Mouse (Mus musculus) MEL (cell line): ENCODE measurements at regions not wholly inside any gene's neighbourhood (a gene's known extent, or its start where the extent isn't known, plus 50 kb on each side); places are given as distances from the start of the nearest gene placed in this dataset.

ENCODE experiments used
- DNase-seq: peaks from one replicate; pipeline ENCODE4 v3.0.0; 2011; ENCODE audit warnings: low read depth, low spot score
- H3K27ac ChIP-seq: 2 replicates; pipeline ENCODE4 v1.5.1; 2012; ENCODE audit warnings: low read depth, mild to moderate bottlenecking, control low read depth, low read length, moderate library complexity; ENCODE audit not compliant: control insufficient read depth
- H3K27me3 ChIP-seq, 2 experiments: fragments of 150-350 bp in 1 of 2; sonication (generic) in 1 of 2; 2 replicates each; pipeline ENCODE4 v1.6.1; 2012; ENCODE audit warnings: low read length in 2 of 2, mild to moderate bottlenecking in 2 of 2, improper control_type of control experiment in 1 of 2, moderate library complexity in 1 of 2; ENCODE audit not compliant: insufficient read depth in 2 of 2, control insufficient read depth in 1 of 2
- H3K36me3 ChIP-seq, 2 experiments: 2 replicates each; pipeline ENCODE4 v1.6.1; 2012 to 2014; ENCODE audit warnings: low read length in 2 of 2, improper control_type of control experiment in 1 of 2, inconsistent platforms in 1 of 2, mild to moderate bottlenecking in 1 of 2; ENCODE audit not compliant: insufficient read depth in 2 of 2, control insufficient read depth in 1 of 2
- H3K4me1 ChIP-seq, 2 experiments: fragments of 150-350 bp in 1 of 2; sonication (generic) in 1 of 2; 2 replicates each; pipeline ENCODE4 v1.6.1; 2012; ENCODE audit warnings: low read length in 2 of 2, improper control_type of control experiment in 1 of 2, mild to moderate bottlenecking in 1 of 2; ENCODE audit not compliant: insufficient read depth in 2 of 2, control insufficient read depth in 1 of 2
- H3K4me3 ChIP-seq, 2 experiments: fragments of 150-350 bp in 1 of 2; sonication (generic) in 1 of 2; 2 replicates each; pipeline ENCODE4 v1.5.1; 2012; ENCODE audit warnings: low read depth in 2 of 2, low read length in 2 of 2, mild to moderate bottlenecking in 2 of 2, moderate library complexity in 2 of 2, control low read depth in 1 of 2, improper control_type of control experiment in 1 of 2; ENCODE audit not compliant: control insufficient read depth in 1 of 2, insufficient read depth in 1 of 2
- H3K79me2 ChIP-seq: 2 replicates; pipeline ENCODE4 v1.6.1; 2012; ENCODE audit warnings: mild to moderate bottlenecking, low read length, moderate library complexity; ENCODE audit not compliant: control insufficient read depth, poor library complexity, insufficient read depth
- H3K9ac ChIP-seq: 2 replicates; pipeline ENCODE4 v1.6.1; 2012; ENCODE audit warnings: low read depth, mild to moderate bottlenecking, control low read depth, low read length, moderate library complexity; ENCODE audit not compliant: control insufficient read depth, poor library complexity, severe bottlenecking
- H3K9me3 ChIP-seq: fragments of 150-350 bp; sonication (generic); replicated peaks from 2 replicates; pipeline ENCODE4 v1.6.1; 2012; ENCODE audit warnings: mild to moderate bottlenecking, low read length, improper control_type of control experiment, moderate library complexity; ENCODE audit not compliant: insufficient read depth
- EP300 ChIP-seq, 2 experiments: IDR thresholded peaks; 2 replicates each; pipeline ENCODE4 v1.6.1; 2011; ENCODE audit warnings: improper control_type of control experiment in 2 of 2, low read length in 2 of 2, low read depth in 1 of 2, mild to moderate bottlenecking in 1 of 2
- HCFC1 ChIP-seq: IDR thresholded peaks from 2 replicates; pipeline ENCODE4 v1.6.1; 2012; ENCODE audit warnings: low read depth, mild to moderate bottlenecking, inconsistent platforms, low read length, improper control_type of control experiment, moderate library complexity
- KAT2A ChIP-seq: conservative IDR thresholded peaks from 2 replicates; pipeline ENCODE4 v1.6.1; 2012; ENCODE audit warnings: low read depth, low read length, improper control_type of control experiment, inconsistent platforms
- MAZ ChIP-seq: IDR thresholded peaks from 2 replicates; pipeline ENCODE4 v1.6.1; 2012; ENCODE audit warnings: low read depth, mild to moderate bottlenecking, inconsistent platforms, low read length, improper control_type of control experiment
- MEF2A ChIP-seq: IDR thresholded peaks from 2 replicates; pipeline ENCODE4 v1.6.1; 2014; ENCODE audit warnings: low read depth, mild to moderate bottlenecking, inconsistent platforms, low read length, improper control_type of control experiment; ENCODE audit not compliant: poor library complexity, insufficient replicate concordance, severe bottlenecking; ENCODE audit errors: extremely low read depth
- MYC ChIP-seq: IDR thresholded peaks from 2 replicates; pipeline ENCODE4 v1.6.1; 2011; ENCODE audit warnings: low read depth, mild to moderate bottlenecking, low read length, improper control_type of control experiment, moderate library complexity
- RAD21 ChIP-seq: IDR thresholded peaks from 2 replicates; pipeline ENCODE4 v1.6.1; 2011; ENCODE audit warnings: mild to moderate bottlenecking, low read depth, low read length, improper control_type of control experiment
- RCOR1 ChIP-seq: IDR thresholded peaks from 2 replicates; pipeline ENCODE4 v1.6.1; 2012; ENCODE audit warnings: low read depth, mild to moderate bottlenecking, inconsistent platforms, low read length, improper control_type of control experiment
- TBP ChIP-seq: IDR thresholded peaks from 2 replicates; pipeline ENCODE4 v1.8.0; 2011; ENCODE audit warnings: low read depth, low read length, improper control_type of control experiment
- TCF12 ChIP-seq: IDR thresholded peaks from 2 replicates; pipeline ENCODE4 v1.6.1; 2014; ENCODE audit warnings: low read depth, mild to moderate bottlenecking, inconsistent platforms, low read length, improper control_type of control experiment, moderate library complexity
- ZC3H11A ChIP-seq: IDR thresholded peaks from 2 replicates; pipeline ENCODE4 v1.6.1; 2012; ENCODE audit warnings: low read depth, mild to moderate bottlenecking, inconsistent platforms, low read length, improper control_type of control experiment

- no peak for DNase-seq
- Histone ChIP-seq H3K4me3 (no peak overlapping the region), H3K79me2 (no peaks in the 10 kb centered on the region), H3K36me3 (no peaks in the 10 kb centered on the region), H3K27ac (no peak overlapping the region)
- no peak for TF ChIP-seq MYC
- TF ChIP-seq TBP: no peak
- no peak for TF ChIP-seq MEF2A
- no peak for TF ChIP-seq RCOR1
- TF ChIP-seq, all 39 proteins: peak for 0
- H3K9me3 ChIP-seq: no peaks in the 10 kb centered on the region
- peaks cover 0 to 5% of the 10 kb centered on the region in 2 experiments; a peak in 1 of 4 replicates for H3K27me3 ChIP-seq
- H3K4me1 ChIP-seq: no peaks in the 10 kb centered on the region
- no peak overlapping the region for H3K9ac ChIP-seq
Measured at GRCm38 (mm10) chr13:35522272-35522671, 137.4 kb upstream of the Cdyl start.

GRCm38 (mm10) chr13:35529577-35529976 is 130.1 kb upstream of the Cdyl start:
- DNase-seq: peak; percentile 6
- no peak overlapping the region for H3K27ac ChIP-seq
- TF ChIP-seq RAD21: no peak
- no peak for TF ChIP-seq HCFC1
- no peak for TF ChIP-seq MAZ
- TF ChIP-seq, all 39 proteins: peak for 0
- H3K9me3 ChIP-seq: no peaks in the 10 kb centered on the region
- no peaks in the 10 kb centered on the region; a peak in 1 of 4 replicates for H3K27me3 ChIP-seq
- H3K4me1 ChIP-seq: no peaks in the 10 kb centered on the region
- H3K9ac ChIP-seq: no peak overlapping the region
- no peak overlapping the region for H3K4me3 ChIP-seq
- no peaks in the 10 kb centered on the region for H3K79me2 ChIP-seq
- H3K36me3 ChIP-seq: no peaks in the 10 kb centered on the region

- Histone ChIP-seq H3K36me3 (no peaks in the 10 kb centered on the region), H3K27me3 (no peaks in the 10 kb centered on the region; a peak in 1 of 4 replicates), H3K79me2 (no peaks in the 10 kb centered on the region), H3K4me3 (no peak overlapping the region), H3K4me1 (no peaks in the 10 kb centered on the region), H3K9me3 (no peaks in the 10 kb centered on the region), H3K27ac (no peak overlapping the region), H3K9ac (no peak overlapping the region)
- TF ChIP-seq TCF12: no peak
- no peak for DNase-seq
Measured at GRCm38 (mm10) chr13:35537106-35537505, 122.5 kb upstream of the Cdyl start.

GRCm38 (mm10) chr13:35537936-35538335 is 121.7 kb upstream of the Cdyl start:
- H3K27ac ChIP-seq: no peak overlapping the region
- H3K27me3 ChIP-seq: no peaks in the 10 kb centered on the region; a peak in 1 of 4 replicates
- H3K36me3 ChIP-seq: no peaks in the 10 kb centered on the region
- no peaks in the 10 kb centered on the region for H3K79me2 ChIP-seq
- no peak overlapping the region for H3K4me3 ChIP-seq
- no peak for DNase-seq
- TF ChIP-seq KAT2A (no peak), EP300 (IDR thresholded peaks at IDR 0.05; ENCODE audit: low read depth in 1 of 2, low read length in 2 of 2) (no peak), ZC3H11A (no peak)
- no peaks in the 10 kb centered on the region for H3K4me1 ChIP-seq
- H3K9ac ChIP-seq: no peak overlapping the region
- no peaks in the 10 kb centered on the region for H3K9me3 ChIP-seq
